Mouse (Mus musculus): Measurements from ENCODE around the gene Phf19.

- TF ChIP-seq POLR2A (IDR thresholded peaks at IDR 0.05; ENCODE audit: control insufficient read depth, low read depth, low read length) (no peak), CTCF (IDR thresholded peaks at IDR 0.05; ENCODE audit: control insufficient read depth, insufficient read depth, insufficient replicate concordance, low read depth, low read length) (no peak)
Observed at GRCm38 (mm10) chr2:34922729-34923128, 8.9 kb upstream of the Phf19 start.
